Mouse (Mus musculus) megakaryocyte-erythroid progenitor cell, adult 5-6 weeks (primary cell): Measurements from ENCODE around the gene Pdrg1. TPM values are rescaled to one million over a fixed set of nuclear protein-coding genes. Genes with fewer than 3 reads are reported as not detected.
A peak's percentile ranks its signal among the peaks of the same experiment; 100 is the strongest.

Experiments used
- ATAC-seq: replicated peaks from 2 replicates; pipeline ENCODE4 v1.8.0; 2016; ENCODE audit warnings: mild to moderate bottlenecking, inconsistent platforms; ENCODE audit not compliant: severe bottlenecking, poor library complexity, low FRiP score, low TSS enrichment
- total RNA-seq, 2 experiments: library from RNA; stranded (forward) in 1 of 2; stranded (reverse) in 1 of 2; fragments of 200-1000, 215-1000 nt in 1 of 2; fragments of >200 nt in 1 of 2; fragmentation: Nextera tagmentation in 1 of 2; gene quantifications; 2 replicates each; pipeline ENCODE4 v1.2.3; 2014 to 2017

The Pdrg1 gene
- total RNA-seq (2014; fragmentation: Nextera tagmentation): 56.7 and 75.9 TPM in 2 replicates
- total RNA-seq (2017): 218 and 242 TPM in 2 replicates

- peak; percentile 95 for ATAC-seq
These were observed at the start of gene Pdrg1 for GRCm38 (mm10) chr2:153014758-153015593. Gene Pdrg1, minus strand, starts transcription at chr2:153015427.

GRCm38 (mm10) chr2:153064190-153064970, 49.2 kb upstream of the Pdrg1 start:
- ATAC-seq: no peak

GRCm38 (mm10) chr2:153063394-153063793, 48.2 kb upstream of the Pdrg1 start:
- no peak for ATAC-seq

GRCm38 (mm10) chr2:153060216-153060615, 45.0 kb upstream of the Pdrg1 start:
- no peak for ATAC-seq

DNA sequence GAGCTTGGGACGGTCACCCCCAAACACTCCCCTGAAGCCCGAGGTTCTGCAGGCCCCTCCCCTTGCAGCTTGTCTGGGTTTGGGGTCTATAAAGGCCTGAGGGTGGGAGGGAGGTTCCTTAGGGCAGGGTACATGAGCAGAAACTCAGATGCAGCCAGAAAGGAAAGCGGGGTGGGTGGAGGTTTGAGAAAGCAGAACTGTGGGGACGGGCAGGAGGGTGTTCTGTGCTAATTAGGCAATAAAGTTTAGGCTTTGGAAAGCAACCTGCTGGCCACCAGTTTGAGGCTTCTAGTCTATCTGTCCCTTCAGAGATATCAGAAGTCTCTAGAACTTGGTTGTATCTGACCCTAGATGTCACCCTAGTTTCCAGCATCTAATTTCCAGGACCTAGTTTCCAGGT, 43.1 kb upstream of the Pdrg1 start:
- no peak for ATAC-seq

GRCm38 (mm10) chr2:153055270-153055920, 40.2 kb upstream of the Pdrg1 start:
- 0 out of 2 replicates have a peak, but pooled peaks have one; percentile 48 for ATAC-seq

- ATAC-seq: no peak
These were observed 38.7 kb upstream of the Pdrg1 start for GRCm38 (mm10) chr2:153053896-153054295.

DNA sequence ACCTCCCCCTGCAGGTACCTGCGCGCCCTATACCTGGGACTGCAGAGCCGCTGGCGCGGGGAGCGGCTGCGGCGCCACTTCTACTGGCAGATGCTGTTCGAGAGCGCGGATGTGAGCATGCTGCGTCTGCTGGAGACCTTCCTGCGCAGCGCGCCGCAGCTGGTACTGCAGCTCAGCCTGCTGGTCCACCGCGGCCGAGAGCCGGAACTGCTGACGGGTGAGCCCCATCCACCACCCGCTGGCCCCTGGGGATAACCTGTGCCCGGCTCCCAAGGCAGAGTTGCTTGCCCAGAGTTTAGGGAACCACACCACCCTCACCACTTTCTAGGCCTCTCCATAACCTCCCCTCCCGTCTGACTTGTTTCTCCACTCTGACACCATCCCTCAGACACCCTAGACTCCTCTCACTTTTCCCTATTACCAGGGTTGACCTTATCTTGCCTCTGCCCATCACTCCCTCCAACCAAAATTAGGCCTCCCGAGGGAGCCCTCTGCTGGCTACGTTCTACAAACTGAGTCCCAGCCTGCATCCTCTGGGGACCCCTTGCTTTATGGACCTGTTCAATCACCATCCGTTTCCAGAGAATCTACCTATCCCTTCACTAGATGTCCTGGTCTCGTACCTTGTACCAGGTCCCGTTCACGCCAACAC, 37.6 kb upstream of the Pdrg1 start:
- peak; percentile 21; the same call in 1 of the 2 replicates for ATAC-seq

GRCm38 (mm10) chr2:153051537-153051936, 36.3 kb upstream of the Pdrg1 start:
- ATAC-seq: no peak

- no peak for ATAC-seq
These were observed 35.9 kb upstream of the Pdrg1 start for GRCm38 (mm10) chr2:153051095-153051494.

DNA sequence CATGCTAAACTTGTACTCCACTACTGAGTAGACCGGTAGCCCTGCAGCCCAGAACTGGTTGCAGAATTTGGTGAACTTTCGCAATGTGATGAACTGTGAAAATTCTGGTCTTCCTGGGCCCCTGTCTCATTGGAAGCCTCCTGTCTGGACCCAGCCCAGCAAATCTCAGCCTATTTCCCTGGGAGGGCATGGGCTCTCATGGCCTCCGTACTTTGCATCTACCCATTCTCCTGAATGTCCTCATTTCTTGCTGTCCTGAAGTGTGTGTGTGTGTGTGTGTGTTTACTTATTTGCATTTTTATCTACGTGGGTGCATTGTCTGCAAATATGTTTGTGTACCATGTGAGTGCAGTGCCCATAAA, 34.8 kb upstream of the Pdrg1 start:
- no peak for ATAC-seq

- ATAC-seq: no peak
These were observed 34.2 kb upstream of the Pdrg1 start for GRCm38 (mm10) chr2:153049288-153049996.

DNA sequence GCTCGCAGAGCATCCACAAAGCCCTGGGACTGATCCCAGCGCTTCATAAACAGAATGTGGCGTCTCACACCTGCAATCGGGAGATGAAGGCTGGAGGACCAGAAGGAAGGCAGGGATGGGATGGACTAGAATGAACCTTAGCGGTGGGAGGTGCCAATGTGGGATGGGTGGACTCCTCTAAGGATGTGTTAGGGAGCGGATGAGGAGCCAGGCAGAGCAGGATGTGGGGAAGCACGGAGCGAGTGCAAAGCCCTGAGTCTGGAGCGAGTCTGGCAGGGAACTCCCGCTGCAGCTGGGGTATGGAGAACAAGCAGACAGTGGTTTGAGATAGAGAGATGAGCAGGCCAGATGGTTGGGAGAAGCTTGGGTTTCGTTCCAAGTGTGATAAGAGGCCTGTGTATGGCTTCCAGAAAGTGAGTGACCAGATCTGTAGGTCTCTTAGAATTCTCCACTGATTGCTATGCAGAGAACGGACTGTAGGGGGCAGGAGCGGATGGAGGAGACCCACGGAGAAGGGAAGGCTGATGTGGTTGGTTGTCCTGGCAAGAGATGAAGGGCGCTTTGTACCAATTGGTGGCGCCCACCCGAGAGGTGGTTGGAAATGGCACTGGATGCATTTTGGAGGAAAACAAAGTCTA, 32.7 kb upstream of the Pdrg1 start:
- peak; percentile 62; the same call in 1 of the 2 replicates for ATAC-seq

DNA sequence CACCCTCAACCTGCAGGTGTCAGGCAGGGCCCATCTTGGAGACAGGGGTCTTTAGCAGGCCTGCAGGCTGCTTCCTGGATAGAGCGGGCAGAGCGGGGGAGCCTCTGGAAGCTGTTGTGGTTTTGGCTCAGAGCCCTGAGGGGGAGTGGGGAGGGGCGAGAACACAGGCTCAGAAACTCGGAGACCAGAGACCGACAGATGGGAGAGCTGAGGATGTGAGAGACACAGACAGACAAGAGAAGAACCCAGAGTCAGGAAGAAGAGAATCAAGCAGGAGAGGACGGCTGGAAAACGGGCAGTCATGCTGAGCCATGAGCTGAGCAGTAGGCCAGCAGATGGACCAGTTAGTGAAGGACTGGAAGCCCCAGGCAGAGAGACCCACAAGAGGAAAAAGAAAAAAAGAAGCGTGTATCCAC, 30.7 kb upstream of the Pdrg1 start:
- no peak for ATAC-seq

- ATAC-seq: no peak
These were observed 28.7 kb upstream of the Pdrg1 start for GRCm38 (mm10) chr2:153043886-153044285.

DNA sequence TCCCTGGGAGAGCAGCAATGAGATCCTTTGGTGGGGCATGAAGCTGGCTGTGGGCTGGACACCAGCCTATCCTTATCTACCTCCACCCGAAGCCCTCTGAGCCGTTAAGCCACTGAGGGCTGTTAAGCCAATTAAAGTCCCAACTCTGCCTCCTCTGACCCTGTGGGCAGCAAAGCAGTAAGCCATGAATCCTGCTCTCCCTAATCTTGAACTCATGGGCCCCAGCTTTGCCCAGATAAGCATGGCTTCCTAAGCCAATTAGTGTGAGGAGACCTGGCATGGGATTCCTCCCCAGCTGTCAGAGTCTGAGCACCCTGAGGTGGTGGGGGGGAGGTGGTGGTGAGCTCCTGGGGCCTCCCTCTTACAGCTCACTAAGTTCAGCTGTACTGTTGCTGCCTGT, 21.5 kb upstream of the Pdrg1 start:
- ATAC-seq: no peak

DNA sequence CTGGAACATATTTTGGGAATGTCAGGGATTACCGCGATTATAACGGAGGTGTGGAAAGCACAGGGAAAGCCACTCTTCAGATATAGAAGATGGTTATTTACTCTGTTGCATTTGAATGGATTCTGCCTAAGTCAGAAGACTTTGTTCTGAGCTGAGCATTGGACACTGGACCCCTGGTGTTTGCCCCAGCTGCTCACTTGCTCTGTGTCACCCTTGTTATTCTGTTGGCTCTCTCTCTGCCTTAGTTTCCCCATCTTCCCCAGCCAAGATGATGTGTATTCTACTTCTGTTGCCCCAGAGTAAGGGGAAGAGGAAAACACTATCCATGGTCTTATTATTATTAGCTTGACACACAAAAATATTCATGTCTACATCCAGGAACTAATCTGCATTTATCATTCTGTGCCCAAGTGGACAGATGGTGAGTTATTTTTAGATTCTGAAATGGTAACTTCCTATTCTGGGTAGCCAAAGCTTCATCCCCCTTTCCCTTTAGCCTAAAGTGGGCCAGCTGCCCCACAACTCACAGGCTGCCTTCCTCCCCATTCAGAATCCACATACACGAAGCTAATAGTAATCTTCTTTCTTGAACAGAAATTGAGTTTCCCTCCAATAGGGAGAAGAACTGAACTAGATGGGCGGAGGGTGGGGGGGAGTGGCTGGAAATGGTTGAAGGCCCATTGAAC, 18.5 kb upstream of the Pdrg1 start:
- ATAC-seq: no peak

GRCm38 (mm10) chr2:153032973-153033372, 17.7 kb upstream of the Pdrg1 start:
- ATAC-seq: no peak
